Mouse (Mus musculus) brain, embryonic 14.5 days (tissue): ENCODE measurements around the gene Olfr385.

Experiments
- CTCF ChIP-seq: fragments of 200-500 bp; IDR thresholded peaks from 2 replicates; pipeline ENCODE4 v1.5.1; 2012; ENCODE audit warnings: inconsistent platforms, mild to moderate bottlenecking, moderate library complexity, borderline replicate concordance; ENCODE audit not compliant: insufficient read depth, insufficient read length; ENCODE audit errors: extremely low read depth
- POLR2A ChIP-seq: fragments of 200-500 bp; IDR thresholded peaks from 2 replicates; pipeline ENCODE4 v1.6.1; 2012; ENCODE audit warnings: mild to moderate bottlenecking, inconsistent platforms, borderline replicate concordance; ENCODE audit not compliant: poor library complexity, insufficient read depth, insufficient read length, severe bottlenecking; ENCODE audit errors: extremely low read depth

- TF ChIP-seq CTCF (no peak), POLR2A (no peak)
These were observed 12.9 kb downstream of the Olfr385 start for GRCm38 (mm10) chr11:73579871-73580270.
